8 mouse cellular contexts compared by ENCODE assay signal in the genomic region with DNA sequence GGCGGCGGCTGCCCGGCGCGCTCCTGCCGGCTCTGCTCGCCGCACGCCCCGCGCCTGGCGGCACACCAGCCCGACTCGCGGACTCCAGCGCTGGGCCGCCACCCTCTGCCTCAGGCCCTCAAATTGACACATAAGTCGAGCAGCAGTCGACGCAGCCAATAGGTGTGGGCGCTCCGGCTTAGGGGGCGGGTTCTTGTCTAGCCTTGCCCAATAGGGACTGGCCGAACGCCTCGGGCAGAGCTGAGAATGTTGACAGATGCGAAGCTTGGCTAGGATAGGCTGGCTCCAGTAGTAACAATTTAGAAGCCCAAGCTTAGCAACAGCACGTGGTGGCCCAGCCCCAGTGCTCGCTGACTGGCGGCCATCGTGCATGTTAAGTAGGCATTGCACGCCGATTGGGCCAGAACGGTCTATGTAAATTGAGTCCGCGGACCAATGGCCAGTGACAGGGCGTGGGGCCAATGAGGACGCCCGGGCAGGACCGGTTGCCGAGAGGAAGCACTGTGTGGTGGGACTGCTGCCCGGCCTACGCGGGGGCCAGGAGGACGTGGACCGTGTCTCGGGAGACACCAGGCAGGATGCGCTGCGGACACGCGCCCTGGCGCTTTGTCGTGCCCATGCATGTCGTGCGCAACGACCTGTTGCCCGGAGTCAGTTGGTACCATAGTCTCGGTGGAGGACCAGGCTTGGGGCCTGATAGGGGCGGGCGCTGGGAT. TPM values are rescaled to one million over a fixed set of nuclear protein-coding genes. Genes with fewer than 3 reads are reported as not detected.
DNase-seq lines count a peak whose midpoint lies in the region; ATAC-seq and TF ChIP-seq lines count a peak whose summit lies in the region.

Mxd4 (minus strand) TSS at position 120 of the 716 bp plus-strand sequence.

- WGBS in kidney, embryonic 14.5 days: under 1% methylated on average over 60 of the region's 60 CpGs
- WGBS in limb, embryonic 15.5 days: under 1% methylated on average over 60 of the region's 60 CpGs

- peak within 1 kb of the TSS; percentile 65 for H3K4me2 ChIP-seq in kidney, embryonic 14.5 days (replicated peaks; ENCODE audit: low read depth, low read length)
- H3K4me2 ChIP-seq in limb, embryonic 15.5 days: peak within 1 kb of the TSS; percentile 74

- H3K36me3 ChIP-seq in kidney, embryonic 14.5 days (ENCODE audit: control insufficient read depth, insufficient read depth, low read length): peaks cover 12% of the 10 kb centered on the region; the same call in 1 of the 2 replicates
- H3K36me3 ChIP-seq in limb, embryonic 15.5 days: peaks cover 4% of the 10 kb centered on the region; the same call in 1 of the 2 replicates

- peak within 1 kb of the TSS; percentile 76 for H3K9ac ChIP-seq in kidney, embryonic 14.5 days (ENCODE audit: low read depth, low read length)
- peak within 1 kb of the TSS; percentile 87 for H3K9ac ChIP-seq in limb, embryonic 15.5 days

- no peak for TF ChIP-seq CTCF in bone marrow macrophage, adult 2 months (IDR thresholded peaks at IDR 0.05; ENCODE audit: low read depth, low read length)
- TF ChIP-seq CTCF in embryonic fibroblast, embryonic 13.5 days (IDR thresholded peaks at IDR 0.05; ENCODE audit: borderline replicate concordance, insufficient read depth, low read length): no peak

- peak; percentile 99 for DNase-seq in A20 (ENCODE audit: low read depth, low spot score)
- peak; percentile 100 for DNase-seq in heart, adult 9 months (ENCODE audit: low spot score in 2 of 2)
- DNase-seq in monocyte, adult 2 months (ENCODE audit: low read depth in 1 of 2, low spot score in 2 of 2): peak; percentile 96 to 99
- DNase-seq in spleen, postnatal 36 days (ENCODE audit: low spot score in 2 of 2): peak; percentile 98 to 99

- H3K4me1 ChIP-seq in bone marrow macrophage, adult 2 months (ENCODE audit: control insufficient read depth, insufficient read depth, low read length): peaks cover 46% of the 10 kb centered on the region
- H3K4me1 ChIP-seq in embryonic fibroblast, embryonic 13.5 days (ENCODE audit: control insufficient read depth, insufficient read depth, low read length): 0 out of 2 replicates have a peak, but pooled peaks cover 3% of the 10 kb centered on the region
- H3K4me1 ChIP-seq in kidney, embryonic 14.5 days (ENCODE audit: control insufficient read depth, insufficient read depth, low read length): peaks cover 17% of the 10 kb centered on the region
- H3K4me1 ChIP-seq in limb, embryonic 15.5 days: peaks cover 55% of the 10 kb centered on the region

- TF ChIP-seq POLR2A in bone marrow macrophage, adult 2 months (IDR thresholded peaks at IDR 0.05; ENCODE audit: borderline replicate concordance, low read depth, low read length): peak; percentile 69; the same call in 1 of the 2 replicates
- peak; percentile 99 for TF ChIP-seq POLR2A in embryonic fibroblast, embryonic 13.5 days (IDR thresholded peaks at IDR 0.05; ENCODE audit: low read depth, low read length)

- no peaks in the 10 kb centered on the region for H3K27me3 ChIP-seq in kidney, embryonic 14.5 days (ENCODE audit: control insufficient read depth, insufficient read depth, low read length)
- H3K27me3 ChIP-seq in limb, embryonic 15.5 days: no peaks in the 10 kb centered on the region

- H3K9me3 ChIP-seq in kidney, embryonic 14.5 days (ENCODE audit: control insufficient read depth, low read length): no peaks in the 10 kb centered on the region
- no peaks in the 10 kb centered on the region for H3K9me3 ChIP-seq in limb, embryonic 15.5 days

- peak within 1 kb of the TSS; percentile 93 for H3K4me3 ChIP-seq in bone marrow macrophage, adult 2 months (ENCODE audit: insufficient read depth, low read length)
- peak within 1 kb of the TSS; percentile 75 for H3K4me3 ChIP-seq in embryonic fibroblast, embryonic 13.5 days (ENCODE audit: insufficient read depth, low read length)
- H3K4me3 ChIP-seq in kidney, embryonic 14.5 days (ENCODE audit: low read length): peak within 1 kb of the TSS; percentile 90
- H3K4me3 ChIP-seq in limb, embryonic 15.5 days: peak within 1 kb of the TSS; percentile 97

- peak; percentile 99 for ATAC-seq in kidney, embryonic 14.5 days (ENCODE audit: low FRiP score, low TSS enrichment)
- ATAC-seq in limb, embryonic 15.5 days (ENCODE audit: insufficient number of reproducible peaks, low FRiP score, low TSS enrichment, low read depth): peak; percentile 99

- peak within 1 kb of the TSS; percentile 86 for H3K27ac ChIP-seq in bone marrow macrophage, adult 2 months (ENCODE audit: insufficient read depth, low read depth, low read length)
- peak within 1 kb of the TSS; percentile 81 for H3K27ac ChIP-seq in embryonic fibroblast, embryonic 13.5 days (ENCODE audit: insufficient read depth, low read length)
- peak within 1 kb of the TSS; percentile 93 for H3K27ac ChIP-seq in kidney, embryonic 14.5 days (ENCODE audit: low read depth, low read length)
- peak within 1 kb of the TSS; percentile 96 for H3K27ac ChIP-seq in limb, embryonic 15.5 days

RNA-seq across cellular contexts. Expression of gene Mxd4, which starts in this region (rescaled TPM):
- polyA plus RNA-seq in bone marrow macrophage, adult 2 months (2012; ENCODE audit: insufficient read depth, insufficient read length, missing spikeins): 112 and 116 TPM in 2 replicates
- polyA plus RNA-seq in embryonic fibroblast, embryonic 13.5 days (2011; ENCODE audit: insufficient read length, low read depth, missing spikeins): 67.2 and 69.7 TPM in 2 replicates
- 46.1 and 53.0 TPM in 2 replicates for polyA plus RNA-seq in kidney, embryonic 14.5 days (2014; fragmentation: Nextera tagmentation; extraction: Ambion mirVana)
- polyA plus RNA-seq in limb, embryonic 15.5 days (2015; fragmentation: Nextera tagmentation; extraction: Ambion mirVana): 40.3 and 42.4 TPM in 2 replicates

Comparison
In these comparisons a context has a peak if more than half of its experiments do, and no peak if none do; other contexts are left out.
1. Peak in every context shown above with its lines: DNase-seq, ATAC-seq, H3K4me3 ChIP-seq and H3K27ac ChIP-seq.